Mouse (Mus musculus) kidney, adult 2 months (tissue): ENCODE measurements at regions not wholly inside any gene's neighbourhood (a gene's known extent, or its start where the extent isn't known, plus 50 kb on each side); places are given as distances from the start of the nearest gene placed in this dataset.

ENCODE experiments used
- CTCF ChIP-seq: fragments of 200-500 bp; conservative IDR thresholded peaks from 2 replicates; pipeline ENCODE4 v1.5.1; 2011; ENCODE audit warnings: low read depth, mild to moderate bottlenecking, control low read depth, low read length, moderate library complexity, mixed read lengths; ENCODE audit not compliant: insufficient read depth, insufficient read length
- POLR2A ChIP-seq: fragments of 200-500 bp; IDR thresholded peaks from one replicate; pipeline ENCODE4 v1.6.1; 2011; ENCODE audit warnings: low read depth, low read length, control low read depth

GRCm38 (mm10) chr8:103409121-103409551 is 623.7 kb upstream of the Cdh11 start:
- TF ChIP-seq CTCF (no peak), POLR2A (no peak)
